Mouse (Mus musculus): Measurements from ENCODE around the gene Clic6. TPM values are rescaled to one million over a fixed set of nuclear protein-coding genes. Genes with fewer than 3 reads are reported as not detected.
A peak's percentile ranks its signal among the peaks of the same experiment; 100 is the strongest.

Clic6 gene
- 1.1 and 1.4 TPM in 2 replicates for polyA plus RNA-seq (2015; fragmentation: Nextera tagmentation; extraction: Ambion mirVana)

- Histone ChIP-seq H3K4me3 (no peak within 1 kb of the TSS), H3K27me3 (no peaks in the 10 kb centered on the region), H3K9ac (no peak within 1 kb of the TSS), H3K4me2 (no peak within 1 kb of the TSS), H3K36me3 (no peaks in the 10 kb centered on the region), H3K9me3 (no peaks in the 10 kb centered on the region), H3K4me1 (0 out of 2 replicates have a peak, but pooled peaks cover 3% of the 10 kb centered on the region), H3K27ac (no peak within 1 kb of the TSS)
- no peak for ATAC-seq (ENCODE audit: insufficient number of reproducible peaks, low FRiP score, low TSS enrichment, low read depth)
- WGBS = 85% methylated on average over 5 of the region's 5 CpGs
Measured at GRCm38 (mm10) chr16:92485436-92485835, at the start of gene Clic6. TSS of gene Clic6 (plus strand) at chr16:92485736.

GRCm38 (mm10) chr16:92439775-92440174 lies 45.8 kb upstream of the Clic6 start:
- 64% methylated on average over 2 of the region's 2 CpGs for WGBS
- no peak overlapping the region for H3K27ac ChIP-seq
- H3K27me3 ChIP-seq = no peaks in the 10 kb centered on the region
- H3K4me1 ChIP-seq = peaks cover 28% of the 10 kb centered on the region
- no peak for ATAC-seq (ENCODE audit: insufficient number of reproducible peaks, low FRiP score, low TSS enrichment, low read depth)
- no peaks in the 10 kb centered on the region for H3K9me3 ChIP-seq
- H3K4me2 ChIP-seq = no peak overlapping the region
- no peak overlapping the region for H3K4me3 ChIP-seq
- H3K9ac ChIP-seq = no peak overlapping the region
- no peaks in the 10 kb centered on the region for H3K36me3 ChIP-seq

- Histone ChIP-seq H3K4me3 (no peak overlapping the region), H3K27me3 (no peaks in the 10 kb centered on the region), H3K9me3 (no peaks in the 10 kb centered on the region), H3K36me3 (no peaks in the 10 kb centered on the region), H3K27ac (no peak overlapping the region), H3K9ac (no peak overlapping the region), H3K4me1 (peaks cover 33% of the 10 kb centered on the region), H3K4me2 (no peak overlapping the region)
- no peak for ATAC-seq (ENCODE audit: insufficient number of reproducible peaks, low FRiP score, low TSS enrichment, low read depth)
- WGBS = 70% methylated on average over 8 of the region's 8 CpGs
Measured at GRCm38 (mm10) chr16:92440229-92440628, 45.3 kb upstream of the Clic6 start.

- Histone ChIP-seq H3K9me3 (no peaks in the 10 kb centered on the region), H3K4me2 (no peak overlapping the region), H3K4me3 (no peak overlapping the region), H3K27ac (no peak overlapping the region), H3K9ac (no peak overlapping the region), H3K4me1 (peaks cover 31% of the 10 kb centered on the region), H3K27me3 (no peaks in the 10 kb centered on the region), H3K36me3 (no peaks in the 10 kb centered on the region)
- no peak for ATAC-seq (ENCODE audit: insufficient number of reproducible peaks, low FRiP score, low TSS enrichment, low read depth)
- WGBS = 67% methylated on average over 3 of the region's 3 CpGs
Measured at GRCm38 (mm10) chr16:92441203-92441602, 44.3 kb upstream of the Clic6 start.

- no peak overlapping the region for H3K4me2 ChIP-seq
Measured at GRCm38 (mm10) chr16:92442150-92442549, 43.4 kb upstream of the Clic6 start.

GRCm38 (mm10) chr16:92442946-92443345 lies 42.6 kb upstream of the Clic6 start:
- H3K27ac ChIP-seq = peak overlapping the region; percentile 76
- peaks cover 31% of the 10 kb centered on the region for H3K4me1 ChIP-seq
- 81% methylated on average over 4 of the region's 4 CpGs for WGBS
- H3K27me3 ChIP-seq = no peaks in the 10 kb centered on the region
- no peak overlapping the region for H3K4me2 ChIP-seq
- ATAC-seq (ENCODE audit: insufficient number of reproducible peaks, low FRiP score, low TSS enrichment, low read depth) = no peak; the same call in 1 of the 2 replicates
- no peak overlapping the region for H3K9ac ChIP-seq
- no peaks in the 10 kb centered on the region for H3K36me3 ChIP-seq
- no peak overlapping the region for H3K4me3 ChIP-seq
- H3K9me3 ChIP-seq = no peaks in the 10 kb centered on the region

More at GRCm38 (mm10) chr16:92442150-92442549, 43.4 kb upstream of the Clic6 start:
- H3K27ac ChIP-seq = no peak overlapping the region
- WGBS = 91% methylated on average over 11 of the region's 11 CpGs
- H3K4me1 ChIP-seq = peaks cover 31% of the 10 kb centered on the region
- H3K36me3 ChIP-seq = no peaks in the 10 kb centered on the region
- H3K27me3 ChIP-seq = no peaks in the 10 kb centered on the region
- no peak overlapping the region for H3K4me3 ChIP-seq
- no peaks in the 10 kb centered on the region for H3K9me3 ChIP-seq
- no peak overlapping the region for H3K9ac ChIP-seq
- ATAC-seq (ENCODE audit: insufficient number of reproducible peaks, low FRiP score, low TSS enrichment, low read depth) = no peak

GRCm38 (mm10) chr16:92443644-92444113 lies 41.9 kb upstream of the Clic6 start:
- Histone ChIP-seq H3K27me3 (no peaks in the 10 kb centered on the region), H3K9me3 (no peaks in the 10 kb centered on the region), H3K27ac (peak overlapping the region; percentile 76), H3K4me1 (peaks cover 31% of the 10 kb centered on the region), H3K4me2 (no peak overlapping the region), H3K36me3 (no peaks in the 10 kb centered on the region), H3K4me3 (no peak overlapping the region), H3K9ac (no peak overlapping the region)
- peak; percentile 36; the same call in 1 of the 2 replicates for ATAC-seq (ENCODE audit: insufficient number of reproducible peaks, low FRiP score, low TSS enrichment, low read depth)
- WGBS = 52% methylated on average over 13 of the region's 13 CpGs

- Histone ChIP-seq H3K4me1 (peaks cover 31% of the 10 kb centered on the region), H3K9ac (no peak overlapping the region), H3K9me3 (no peaks in the 10 kb centered on the region), H3K27me3 (no peaks in the 10 kb centered on the region), H3K4me3 (no peak overlapping the region), H3K27ac (no peak overlapping the region), H3K36me3 (no peaks in the 10 kb centered on the region; the same call in 1 of the 2 replicates), H3K4me2 (no peak overlapping the region)
- 69% methylated on average over 10 of the region's 10 CpGs for WGBS
- ATAC-seq (ENCODE audit: insufficient number of reproducible peaks, low FRiP score, low TSS enrichment, low read depth) = no peak
Measured at GRCm38 (mm10) chr16:92445377-92445776, 40.2 kb upstream of the Clic6 start.

GRCm38 (mm10) chr16:92449080-92449479 lies 36.5 kb upstream of the Clic6 start:
- Histone ChIP-seq H3K4me1 (peaks cover 13% of the 10 kb centered on the region; the same call in 1 of the 2 replicates), H3K4me2 (no peak overlapping the region), H3K27ac (no peak overlapping the region), H3K4me3 (no peak overlapping the region), H3K27me3 (no peaks in the 10 kb centered on the region), H3K9me3 (no peaks in the 10 kb centered on the region), H3K9ac (no peak overlapping the region), H3K36me3 (no peaks in the 10 kb centered on the region; the same call in 1 of the 2 replicates)
- ATAC-seq (ENCODE audit: insufficient number of reproducible peaks, low FRiP score, low TSS enrichment, low read depth) = no peak
- 81% methylated on average over 14 of the region's 14 CpGs for WGBS

GRCm38 (mm10) chr16:92450331-92450730 lies 35.2 kb upstream of the Clic6 start:
- WGBS = 83% methylated on average over 8 of the region's 8 CpGs
- no peak overlapping the region for H3K27ac ChIP-seq

GRCm38 (mm10) chr16:92451516-92452072 lies 33.9 kb upstream of the Clic6 start:
- H3K4me1 ChIP-seq = peaks cover 7% of the 10 kb centered on the region
- H3K9ac ChIP-seq = no peak overlapping the region
- H3K27ac ChIP-seq = no peak overlapping the region
- no peak for ATAC-seq (ENCODE audit: insufficient number of reproducible peaks, low FRiP score, low TSS enrichment, low read depth)
- H3K36me3 ChIP-seq = no peaks in the 10 kb centered on the region; the same call in 1 of the 2 replicates
- H3K9me3 ChIP-seq = no peaks in the 10 kb centered on the region
- 89% methylated on average over 17 of the region's 17 CpGs for WGBS
- no peaks in the 10 kb centered on the region for H3K27me3 ChIP-seq
- no peak overlapping the region for H3K4me3 ChIP-seq
- H3K4me2 ChIP-seq = no peak overlapping the region

More at GRCm38 (mm10) chr16:92450331-92450730, 35.2 kb upstream of the Clic6 start:
- no peak for ATAC-seq (ENCODE audit: insufficient number of reproducible peaks, low FRiP score, low TSS enrichment, low read depth)
- Histone ChIP-seq H3K36me3 (no peaks in the 10 kb centered on the region; the same call in 1 of the 2 replicates), H3K9ac (no peak overlapping the region), H3K27me3 (no peaks in the 10 kb centered on the region), H3K9me3 (no peaks in the 10 kb centered on the region), H3K4me1 (peaks cover 5% of the 10 kb centered on the region), H3K4me2 (no peak overlapping the region), H3K4me3 (no peak overlapping the region)

- H3K27ac ChIP-seq = no peak overlapping the region
- no peak for ATAC-seq (ENCODE audit: insufficient number of reproducible peaks, low FRiP score, low TSS enrichment, low read depth)
- no peaks in the 10 kb centered on the region for H3K9me3 ChIP-seq
- no peak overlapping the region for H3K9ac ChIP-seq
- no peaks in the 10 kb centered on the region; the same call in 1 of the 2 replicates for H3K36me3 ChIP-seq
- peaks cover 7% of the 10 kb centered on the region for H3K4me1 ChIP-seq
- H3K4me3 ChIP-seq = no peak overlapping the region
- no peak overlapping the region for H3K4me2 ChIP-seq
- WGBS = 59% methylated on average over 8 of the region's 8 CpGs
- no peaks in the 10 kb centered on the region for H3K27me3 ChIP-seq
Measured at GRCm38 (mm10) chr16:92452609-92453008, 32.9 kb upstream of the Clic6 start.
